Mouse (Mus musculus) kidney, embryonic 16.5 days (tissue): ENCODE measurements around the gene Spc24. TPM values are rescaled to one million over a fixed set of nuclear protein-coding genes. Genes with fewer than 3 reads are reported as not detected.

ENCODE experiments used
- ATAC-seq: fragments of 200-750 bp; cut with Nextera tagmentation; 2 replicates; pipeline ENCODE4 v1.8.0; 2017; ENCODE audit warnings: moderate TSS enrichment; ENCODE audit not compliant: low FRiP score, low TSS enrichment
- H3K27ac ChIP-seq: fragments of 300-500 bp; sonication (generic); 2 replicates; pipeline ENCODE4 v1.5.1; 2014; ENCODE audit warnings: low read length
- H3K27me3 ChIP-seq: fragments of 300-500 bp; sonication (generic); 2 replicates; pipeline ENCODE4 v1.6.1; 2014; ENCODE audit warnings: low read length, control low read depth, mixed read lengths; ENCODE audit not compliant: insufficient read depth
- H3K36me3 ChIP-seq: fragments of 300-500 bp; sonication (generic); 2 replicates; pipeline ENCODE4 v1.6.1; 2014; ENCODE audit warnings: low read length, control low read depth, mixed read lengths; ENCODE audit not compliant: insufficient read depth
- H3K4me1 ChIP-seq: fragments of 300-500 bp; sonication (generic); 2 replicates; pipeline ENCODE4 v1.6.1; 2014; ENCODE audit warnings: low read length, control low read depth, mixed read lengths; ENCODE audit not compliant: insufficient read depth
- H3K4me2 ChIP-seq: fragments of 300-500 bp; sonication (generic); replicated peaks from 2 replicates; pipeline ENCODE4 v1.6.1; 2014; ENCODE audit warnings: low read depth, low read length
- H3K4me3 ChIP-seq: fragments of 300-500 bp; sonication (generic); 2 replicates; pipeline ENCODE4 v1.5.1; 2014; ENCODE audit warnings: mild to moderate bottlenecking, low read length
- H3K9ac ChIP-seq: fragments of 300-500 bp; sonication (generic); replicated peaks from 2 replicates; pipeline ENCODE4 v1.6.1; 2014; ENCODE audit warnings: low read length
- H3K9me3 ChIP-seq: fragments of 300-500 bp; sonication (generic); 2 replicates; pipeline ENCODE4 v1.6.1; 2016; ENCODE audit warnings: low read length, control low read depth
- WGBS: fragments of 180-500 bp; shearing (Covaris S2); extraction: QIAGEN DNeasy Blood & Tissue Kit; methylation state at CpG from one replicate; pipeline ENCODE4 v1.1.7; 2014; 5-methylcytosine and 5-hydroxymethylcytosine counted together
- polyA plus RNA-seq: library from polyadenylated mRNA; unstranded; fragments of >200 nt; fragmentation: Nextera tagmentation; extraction: Ambion mirVana; gene quantifications from 2 replicates; pipeline ENCODE4 v1.2.1, GENCODE M21; 2015

Gene Spc24
- polyA plus RNA-seq, 1 experiment from 2014 or later = 120 TPM

- Histone ChIP-seq H3K36me3 (peaks cover 55% of the 10 kb centered on the region), H3K27me3 (no peaks in the 10 kb centered on the region), H3K4me2 (no peak overlapping the region), H3K27ac (peak overlapping the region; percentile 78), H3K4me3 (no peak overlapping the region), H3K9me3 (no peaks in the 10 kb centered on the region; the same call in 1 of the 2 replicates), H3K4me1 (peaks cover 6% of the 10 kb centered on the region; the same call in 1 of the 2 replicates), H3K9ac (no peak overlapping the region)
- ATAC-seq = peak; percentile 20; the same call in 1 of the 2 replicates
- 58% methylated on average over 13 of the region's 13 CpGs for WGBS
Observed at GRCm38 (mm10) chr9:21768511-21769411, 8.7 kb upstream of the Spc24 start.

- peak; percentile 43; the same call in 1 of the 2 replicates for ATAC-seq
- Histone ChIP-seq H3K9me3 (no peaks in the 10 kb centered on the region; the same call in 1 of the 2 replicates), H3K27me3 (no peaks in the 10 kb centered on the region), H3K27ac (peak overlapping the region; percentile 78), H3K4me1 (peaks cover 6% of the 10 kb centered on the region; the same call in 1 of the 2 replicates), H3K4me3 (no peak overlapping the region), H3K36me3 (peaks cover 49% of the 10 kb centered on the region), H3K4me2 (no peak overlapping the region), H3K9ac (no peak overlapping the region)
- WGBS = 54% methylated on average over 11 of the region's 11 CpGs
Observed at GRCm38 (mm10) chr9:21767896-21768295, 7.8 kb upstream of the Spc24 start.

GRCm38 (mm10) chr9:21764084-21764999 lies 4.2 kb upstream of the Spc24 start:
- H3K27ac ChIP-seq = no peak overlapping the region
- no peaks in the 10 kb centered on the region for H3K27me3 ChIP-seq
- peaks cover 10% of the 10 kb centered on the region; the same call in 1 of the 2 replicates for H3K4me1 ChIP-seq
- H3K36me3 ChIP-seq = peaks cover 20% of the 10 kb centered on the region; the same call in 1 of the 2 replicates
- H3K9me3 ChIP-seq = no peaks in the 10 kb centered on the region; the same call in 1 of the 2 replicates
- no peak overlapping the region for H3K4me2 ChIP-seq
- H3K4me3 ChIP-seq = no peak overlapping the region
- ATAC-seq = no peak
- 93% methylated on average over 6 of the region's 6 CpGs for WGBS
- no peak overlapping the region for H3K9ac ChIP-seq

- no peaks in the 10 kb centered on the region for H3K36me3 ChIP-seq
- no peak overlapping the region for H3K27ac ChIP-seq
- no peak for ATAC-seq
- H3K4me1 ChIP-seq = peaks cover 12% of the 10 kb centered on the region
- no peaks in the 10 kb centered on the region; the same call in 1 of the 2 replicates for H3K9me3 ChIP-seq
- no peak overlapping the region for H3K9ac ChIP-seq
- H3K4me3 ChIP-seq = no peak overlapping the region
- H3K27me3 ChIP-seq = no peaks in the 10 kb centered on the region
- no peak overlapping the region for H3K4me2 ChIP-seq
Observed at GRCm38 (mm10) chr9:21762135-21762534, 2.0 kb upstream of the Spc24 start.

- peak overlapping the region; percentile 68 for H3K4me2 ChIP-seq
- peaks cover 13% of the 10 kb centered on the region for H3K36me3 ChIP-seq
- H3K9me3 ChIP-seq = no peaks in the 10 kb centered on the region; the same call in 1 of the 2 replicates
- WGBS = under 1% methylated on average over 20 of the region's 20 CpGs
- no peaks in the 10 kb centered on the region for H3K27me3 ChIP-seq
- H3K9ac ChIP-seq = peak overlapping the region; percentile 81
- ATAC-seq = peak; percentile 11; the same call in 1 of the 2 replicates
- H3K27ac ChIP-seq = peak overlapping the region; percentile 61; the same call in 1 of the 2 replicates
- H3K4me1 ChIP-seq = peaks cover 15% of the 10 kb centered on the region
- peak overlapping the region; percentile 84 for H3K4me3 ChIP-seq
Observed at GRCm38 (mm10) chr9:21759718-21760117, 385 bp downstream of the Spc24 start.

- WGBS = 47% methylated on average over 14 of the region's 14 CpGs
- Histone ChIP-seq H3K9ac (peak overlapping the region; percentile 81), H3K4me2 (peak overlapping the region; percentile 68), H3K27ac (no peak overlapping the region), H3K4me3 (peak overlapping the region; percentile 84), H3K36me3 (peaks cover 16% of the 10 kb centered on the region), H3K9me3 (no peaks in the 10 kb centered on the region), H3K27me3 (no peaks in the 10 kb centered on the region), H3K4me1 (peaks cover 23% of the 10 kb centered on the region)
- ATAC-seq = no peak
Observed at GRCm38 (mm10) chr9:21758576-21759529, 1.2 kb downstream of the Spc24 start.

- peaks cover 17% of the 10 kb centered on the region for H3K36me3 ChIP-seq
- H3K9ac ChIP-seq = 0 out of 2 replicates have a peak overlapping the region, but pooled peaks have one; percentile 29
- H3K4me2 ChIP-seq = no peak overlapping the region
- H3K9me3 ChIP-seq = no peaks in the 10 kb centered on the region
- peaks cover 44% of the 10 kb centered on the region for H3K4me1 ChIP-seq
- WGBS = 56% methylated on average over 13 of the region's 13 CpGs
- no peak for ATAC-seq
- peak overlapping the region; percentile 23 for H3K27ac ChIP-seq
- H3K4me3 ChIP-seq = no peak overlapping the region
- no peaks in the 10 kb centered on the region for H3K27me3 ChIP-seq
Observed at GRCm38 (mm10) chr9:21754516-21755321, 5.4 kb downstream of the Spc24 start.

GRCm38 (mm10) chr9:21754003-21754402 lies 6.1 kb downstream of the Spc24 start:
- H3K9ac ChIP-seq = peak overlapping the region; percentile 29; the same call in 1 of the 2 replicates
- H3K4me1 ChIP-seq = peaks cover 40% of the 10 kb centered on the region
- WGBS = 52% methylated on average over 2 of the region's 2 CpGs
- peak overlapping the region; percentile 23; the same call in 1 of the 2 replicates for H3K27ac ChIP-seq
- peaks cover 21% of the 10 kb centered on the region for H3K36me3 ChIP-seq
- H3K27me3 ChIP-seq = no peaks in the 10 kb centered on the region
- peak; percentile 42; the same call in 1 of the 2 replicates for ATAC-seq
- H3K4me2 ChIP-seq = no peak overlapping the region
- H3K9me3 ChIP-seq = no peaks in the 10 kb centered on the region
- H3K4me3 ChIP-seq = no peak overlapping the region
